Mouse (Mus musculus) liver, embryonic 11.5 days (tissue): ENCODE results near the gene Pou5f1. TPM values are rescaled to one million over a fixed set of nuclear protein-coding genes. Genes with fewer than 3 reads are reported as not detected.

Experiments
- ATAC-seq: fragments of 200-750 bp; cut with Nextera tagmentation; replicated peaks from 2 replicates; pipeline ENCODE4 v1.8.0; 2017; ENCODE audit warnings: moderate number of reproducible peaks, mild to moderate bottlenecking, moderate TSS enrichment, moderate library complexity; ENCODE audit not compliant: low FRiP score
- DNase-seq: peaks from one replicate; pipeline ENCODE4 v3.0.0-alpha.2; 2017; ENCODE audit warnings: low spot score
- H3K27ac ChIP-seq: fragments of 300-500 bp; sonication (generic); 2 replicates; pipeline ENCODE4 v1.5.1; 2014; ENCODE audit warnings: mild to moderate bottlenecking, low read depth, low read length, control low read depth
- H3K27me3 ChIP-seq: fragments of 300-500 bp; sonication (generic); replicated peaks from 2 replicates; pipeline ENCODE4 v1.6.1; 2014; ENCODE audit warnings: low read length, mixed read lengths; ENCODE audit not compliant: control insufficient read depth, insufficient read depth
- H3K36me3 ChIP-seq: fragments of 300-500 bp; sonication (generic); 2 replicates; pipeline ENCODE4 v1.6.1; 2014; ENCODE audit warnings: mild to moderate bottlenecking, low read length, moderate library complexity, mixed read lengths; ENCODE audit not compliant: control insufficient read depth, insufficient read depth
- H3K4me1 ChIP-seq: fragments of 300-500 bp; sonication (generic); replicated peaks from 2 replicates; pipeline ENCODE4 v1.6.1; 2014; ENCODE audit warnings: low read length, mixed read lengths; ENCODE audit not compliant: control insufficient read depth, insufficient read depth
- H3K4me2 ChIP-seq: fragments of 300-500 bp; sonication (generic); 2 replicates; pipeline ENCODE4 v1.6.1; 2014; ENCODE audit warnings: mild to moderate bottlenecking, control low read depth, moderate library complexity
- H3K4me3 ChIP-seq: fragments of 300-500 bp; sonication (generic); 2 replicates; pipeline ENCODE4 v1.5.1; 2014; ENCODE audit warnings: low read depth, low read length, control low read depth
- H3K9ac ChIP-seq: fragments of 300-500 bp; sonication (generic); 2 replicates; pipeline ENCODE4 v1.6.1; 2014; ENCODE audit warnings: low read depth, low read length, control low read depth
- H3K9me3 ChIP-seq: fragments of 300-500 bp; sonication (generic); 2 replicates; pipeline ENCODE4 v1.6.1; 2016; ENCODE audit warnings: low read length, inconsistent platforms, mixed read lengths; ENCODE audit not compliant: control insufficient read depth
- WGBS: fragments of 180-500 bp; shearing (Covaris S2); extraction: QIAGEN DNeasy Blood & Tissue Kit; methylation state at CpG from one replicate; pipeline ENCODE4 v1.1.7; 2014; 5-methylcytosine and 5-hydroxymethylcytosine counted together
- polyA plus RNA-seq: library from polyadenylated mRNA; unstranded; fragments of >200 nt; fragmentation: Nextera tagmentation; extraction: Ambion mirVana; gene quantifications from 2 replicates; pipeline ENCODE4 v1.2.1, GENCODE M21; 2014

Pou5f1 gene
- polyA plus RNA-seq, 1 experiment from 2014 or later = not detected

DNA sequence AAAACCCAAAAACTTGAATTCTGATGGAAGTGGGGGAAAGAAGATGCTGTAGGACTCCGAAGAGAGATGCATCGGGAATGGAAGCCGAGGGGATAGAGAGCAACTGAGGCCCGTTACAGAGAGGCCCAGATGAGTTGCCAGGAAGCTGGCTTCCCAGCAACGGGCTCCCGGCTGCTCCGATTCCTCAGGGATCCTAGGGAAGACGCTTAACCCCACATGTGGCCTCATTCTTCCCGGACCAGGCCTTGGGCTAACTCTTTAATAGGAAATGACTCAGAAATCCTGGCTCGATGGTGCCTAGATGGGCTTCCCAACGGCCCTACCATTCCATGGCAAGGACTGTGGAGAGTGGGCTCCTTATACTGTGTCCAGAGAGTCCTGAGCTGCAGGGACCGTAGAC is 11.7 kb downstream of the Pou5f1 start:
- H3K9me3 ChIP-seq = no peaks in the 10 kb centered on the region
- peak overlapping the region; percentile 71 for H3K4me3 ChIP-seq
- ATAC-seq (no peak), DNase-seq (no peak)
- no peaks in the 10 kb centered on the region for H3K27me3 ChIP-seq
- H3K9ac ChIP-seq = peak overlapping the region; percentile 69
- no peaks in the 10 kb centered on the region for H3K36me3 ChIP-seq
- peak overlapping the region; percentile 48; the same call in 1 of the 2 replicates for H3K27ac ChIP-seq
- H3K4me1 ChIP-seq = peaks cover 10% of the 10 kb centered on the region
- 9% methylated on average over 12 of the region's 12 CpGs for WGBS
- peak overlapping the region; percentile 93 for H3K4me2 ChIP-seq

DNA sequence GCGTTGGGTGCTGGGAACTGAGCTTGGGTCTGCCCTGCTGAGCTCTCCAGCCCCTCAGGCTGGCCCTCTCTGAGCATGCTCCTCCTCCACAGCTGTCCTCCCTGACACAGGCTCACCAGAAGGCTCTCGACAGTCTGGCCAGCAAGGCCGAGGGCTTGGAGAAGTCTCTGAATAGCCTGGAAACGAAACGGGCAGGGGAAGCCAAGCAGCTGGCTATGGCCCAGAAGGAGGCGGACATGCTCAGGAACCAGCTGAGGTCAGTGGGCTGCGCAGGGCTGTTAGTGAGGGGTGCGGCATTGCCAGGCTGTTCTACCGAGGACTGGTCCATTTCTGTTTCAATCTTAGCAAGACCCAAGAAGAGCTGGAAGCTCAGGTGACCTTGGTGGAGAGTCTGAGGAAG is 18.5 kb downstream of the Pou5f1 start:
- no peak overlapping the region for H3K4me2 ChIP-seq
- no peaks in the 10 kb centered on the region for H3K4me1 ChIP-seq
- H3K36me3 ChIP-seq = peaks cover 8% of the 10 kb centered on the region; the same call in 1 of the 2 replicates
- no peak overlapping the region for H3K27ac ChIP-seq
- no peak overlapping the region for H3K9ac ChIP-seq
- DNase-seq (no peak), ATAC-seq (no peak)
- 87% methylated on average over 9 of the region's 9 CpGs for WGBS
- no peaks in the 10 kb centered on the region for H3K27me3 ChIP-seq
- no peak overlapping the region for H3K4me3 ChIP-seq
- no peaks in the 10 kb centered on the region for H3K9me3 ChIP-seq

DNA sequence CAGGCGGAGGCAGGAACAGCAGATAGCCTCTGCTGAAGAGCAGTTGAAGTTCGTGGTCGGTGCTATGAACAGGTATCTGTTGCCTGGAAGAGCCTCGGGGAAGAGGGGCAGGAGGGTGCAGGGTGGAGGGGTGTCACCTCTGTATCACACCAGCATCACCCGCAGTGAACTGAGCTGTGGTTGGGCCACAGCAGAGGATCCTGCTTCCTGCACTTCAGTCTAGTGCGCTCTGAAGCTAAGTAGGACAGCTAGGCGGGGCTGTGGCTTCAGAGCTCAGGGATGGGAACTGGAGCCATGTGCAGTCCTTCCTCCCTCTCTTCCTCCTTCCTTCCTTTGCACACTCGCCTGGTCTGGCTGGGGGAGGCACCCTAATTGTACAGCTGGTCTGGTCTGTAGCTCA is 20.8 kb downstream of the Pou5f1 start:
- peaks cover 8% of the 10 kb centered on the region; the same call in 1 of the 2 replicates for H3K36me3 ChIP-seq
- 55% methylated on average over 8 of the region's 8 CpGs for WGBS
- DNase-seq = no peak
- H3K4me3 ChIP-seq = no peak overlapping the region
- no peaks in the 10 kb centered on the region for H3K4me1 ChIP-seq
- no peaks in the 10 kb centered on the region for H3K9me3 ChIP-seq
- no peak overlapping the region for H3K27ac ChIP-seq
- no peaks in the 10 kb centered on the region for H3K27me3 ChIP-seq
- no peak overlapping the region for H3K4me2 ChIP-seq
- 0 out of 2 replicates have a peak overlapping the region, but pooled peaks have one; percentile 16 for H3K9ac ChIP-seq
- ATAC-seq = no peak

DNA sequence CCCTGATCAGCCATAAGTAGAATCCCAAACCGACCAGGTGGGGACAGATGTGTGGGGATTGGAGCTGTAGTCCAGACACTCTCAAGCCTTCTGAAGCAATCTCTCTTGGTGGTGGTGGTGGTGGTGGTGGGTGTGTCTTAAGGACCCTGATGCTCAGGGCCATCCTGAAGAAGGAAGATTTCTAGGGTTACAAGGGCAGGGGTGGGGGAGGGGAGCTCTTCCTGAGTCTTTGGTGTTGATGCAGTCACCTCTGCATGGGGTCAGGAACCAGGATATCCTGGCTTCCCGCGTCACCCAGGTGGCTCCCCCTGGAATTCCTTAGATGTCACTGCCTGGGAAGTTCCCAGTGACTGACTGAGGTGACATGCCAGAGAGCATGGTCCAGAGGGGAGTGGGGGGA is 26.5 kb downstream of the Pou5f1 start:
- no peaks in the 10 kb centered on the region; the same call in 1 of the 2 replicates for H3K27me3 ChIP-seq
- H3K4me3 ChIP-seq = no peak overlapping the region
- no peak for ATAC-seq
- H3K9me3 ChIP-seq = no peaks in the 10 kb centered on the region
- no peaks in the 10 kb centered on the region for H3K4me1 ChIP-seq
- H3K4me2 ChIP-seq = no peak overlapping the region
- H3K27ac ChIP-seq = no peak overlapping the region
- WGBS = 4% methylated on average over 3 of the region's 3 CpGs
- DNase-seq = no peak
- no peak overlapping the region for H3K9ac ChIP-seq
- peaks cover 7% of the 10 kb centered on the region; the same call in 1 of the 2 replicates for H3K36me3 ChIP-seq

DNA sequence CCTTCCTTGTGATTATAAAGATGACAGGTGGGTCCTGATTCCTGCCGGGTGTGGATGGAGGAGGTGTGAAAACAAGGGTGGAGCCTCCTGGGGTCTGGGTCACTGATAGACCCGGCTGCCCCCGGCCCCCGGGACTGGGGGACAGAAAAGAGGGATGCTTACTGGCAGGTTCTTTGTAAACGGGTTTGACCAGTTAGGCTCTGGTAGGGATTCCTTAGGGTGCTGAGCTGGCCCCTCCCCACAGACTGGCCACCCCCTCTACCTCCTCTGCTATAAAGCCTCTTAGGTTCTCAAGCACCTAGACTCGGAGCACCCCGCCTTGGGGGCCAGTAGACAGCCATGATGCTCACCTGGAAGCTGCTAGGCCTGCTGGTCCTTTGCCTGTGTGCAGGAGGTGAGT is 27.1 kb downstream of the Pou5f1 start, which contains the start of gene Psors1c2:
Gene Psors1c2 (plus strand): TSS at position 301 of the 400 bp plus-strand sequence.
- DNase-seq (no peak), ATAC-seq (no peak)
- H3K36me3 ChIP-seq = peaks cover 7% of the 10 kb centered on the region; the same call in 1 of the 2 replicates
- H3K27ac ChIP-seq = no peak within 1 kb of the TSS
- H3K4me2 ChIP-seq = no peak within 1 kb of the TSS
- no peak within 1 kb of the TSS for H3K4me3 ChIP-seq
- no peaks in the 10 kb centered on the region for H3K4me1 ChIP-seq
- no peaks in the 10 kb centered on the region for H3K9me3 ChIP-seq
- no peak within 1 kb of the TSS for H3K9ac ChIP-seq
- 20% methylated on average over 7 of the region's 7 CpGs for WGBS
- no peaks in the 10 kb centered on the region; the same call in 1 of the 2 replicates for H3K27me3 ChIP-seq

DNA sequence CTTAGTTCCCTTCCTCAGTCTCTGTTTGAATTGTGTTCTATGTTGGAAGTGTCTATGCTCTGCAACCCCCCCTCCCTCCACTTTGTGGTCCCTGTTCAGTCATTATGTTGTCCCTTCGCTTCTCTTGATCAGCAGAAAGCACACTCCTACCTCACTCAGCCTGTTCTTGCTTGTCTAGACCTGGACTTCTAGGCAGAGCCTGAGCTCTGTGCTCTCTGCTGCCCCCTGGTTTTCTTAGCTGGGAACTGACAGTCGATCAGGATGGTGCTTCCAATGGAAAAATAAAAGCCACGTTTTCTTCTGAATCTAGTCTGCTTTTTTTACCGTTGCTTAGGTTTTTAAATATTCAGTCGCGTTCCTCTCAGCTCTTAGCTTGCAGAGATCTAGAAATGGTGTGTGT is 28.5 kb downstream of the Pou5f1 start:
- H3K27ac ChIP-seq = no peak overlapping the region
- DNase-seq (peak; percentile 59), ATAC-seq (no peak)
- no peaks in the 10 kb centered on the region for H3K36me3 ChIP-seq
- no peaks in the 10 kb centered on the region for H3K4me1 ChIP-seq
- H3K4me2 ChIP-seq = no peak overlapping the region
- no peaks in the 10 kb centered on the region for H3K9me3 ChIP-seq
- H3K4me3 ChIP-seq = no peak overlapping the region
- H3K27me3 ChIP-seq = no peaks in the 10 kb centered on the region; the same call in 1 of the 2 replicates
- no peak overlapping the region for H3K9ac ChIP-seq
- 13% methylated on average over 6 of the region's 6 CpGs for whole genome bisulfite sequencing

DNA sequence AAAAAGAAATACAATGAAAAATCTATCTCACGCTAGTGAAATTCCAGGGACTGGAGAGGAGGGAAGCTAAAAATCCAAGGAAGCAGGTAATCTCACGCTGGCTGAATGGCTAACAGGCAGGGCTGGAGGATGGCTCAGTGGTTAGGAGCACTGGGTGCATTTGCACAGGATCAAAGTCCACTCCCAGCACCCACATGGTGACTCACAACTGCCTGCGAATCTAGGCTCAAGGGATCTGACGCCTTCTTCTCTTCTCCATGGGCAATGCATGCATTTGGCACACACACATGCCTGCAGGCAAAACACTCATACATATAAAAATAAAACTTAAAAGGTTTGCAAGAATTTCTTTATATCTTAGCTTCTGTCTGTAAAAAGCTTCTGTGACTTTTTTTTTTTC is 31.6 kb downstream of the Pou5f1 start:
- Histone ChIP-seq H3K4me3 (no peak overlapping the region), H3K27me3 (no peaks in the 10 kb centered on the region; the same call in 1 of the 2 replicates), H3K9ac (no peak overlapping the region), H3K36me3 (no peaks in the 10 kb centered on the region), H3K27ac (no peak overlapping the region), H3K4me2 (no peak overlapping the region), H3K9me3 (no peaks in the 10 kb centered on the region), H3K4me1 (no peaks in the 10 kb centered on the region)
- 85% methylated on average over 4 of the region's 4 CpGs for WGBS
- DNase-seq = no peak
- no peak for ATAC-seq

DNA sequence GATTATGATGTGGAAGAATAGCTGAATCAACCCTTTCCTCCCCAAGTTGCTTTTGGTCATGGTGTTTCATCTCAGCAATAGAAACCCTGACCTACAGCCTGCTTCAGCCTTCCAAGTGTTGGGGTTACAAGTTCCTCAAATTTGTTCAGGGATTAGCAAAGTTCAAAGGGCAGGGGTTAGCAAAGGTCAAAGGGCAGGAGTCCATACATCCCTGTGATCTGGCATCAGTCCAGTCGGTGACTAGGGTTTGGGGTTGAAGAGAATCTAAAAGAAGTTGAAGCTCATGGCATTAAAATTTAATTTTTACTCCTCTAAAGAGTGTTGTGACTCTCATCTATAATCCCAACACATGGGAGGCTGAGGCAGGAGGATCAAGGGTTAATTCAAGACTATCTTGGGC is 32.7 kb downstream of the Pou5f1 start:
- no peak for ATAC-seq

DNA sequence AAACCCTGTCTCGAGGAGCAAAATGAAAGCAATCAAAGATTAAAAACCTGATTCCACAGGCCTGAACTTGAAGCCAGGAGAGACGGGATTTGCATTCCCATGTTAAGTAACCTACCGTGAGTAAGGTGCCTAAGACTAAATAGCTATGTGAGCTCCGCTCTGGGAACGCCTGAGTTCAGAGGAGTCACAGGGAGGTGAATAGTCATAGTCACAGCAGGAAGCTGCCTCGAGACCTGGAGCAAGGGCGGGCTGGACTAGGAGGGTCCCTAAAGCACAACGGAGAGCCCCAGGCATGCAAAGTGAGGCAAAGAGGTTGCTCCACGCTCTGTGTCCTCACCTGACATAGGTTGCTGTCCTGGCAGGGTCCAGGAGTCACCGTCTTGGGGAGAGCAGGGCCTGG is 33.7 kb downstream of the Pou5f1 start:
- no peaks in the 10 kb centered on the region for H3K36me3 ChIP-seq
- H3K4me1 ChIP-seq = no peaks in the 10 kb centered on the region
- H3K9ac ChIP-seq = no peak overlapping the region
- ATAC-seq (no peak), DNase-seq (no peak)
- no peaks in the 10 kb centered on the region for H3K27me3 ChIP-seq
- H3K9me3 ChIP-seq = no peaks in the 10 kb centered on the region
- no peak overlapping the region for H3K4me3 ChIP-seq
- WGBS = 56% methylated on average over 10 of the region's 10 CpGs
- no peak overlapping the region for H3K4me2 ChIP-seq
- no peak overlapping the region for H3K27ac ChIP-seq

More for the DNA sequence above, 32.7 kb downstream of the Pou5f1 start:
- WGBS = 68% methylated on average over 1 of the region's 1 CpGs
- no peaks in the 10 kb centered on the region for H3K36me3 ChIP-seq
- no peaks in the 10 kb centered on the region for H3K27me3 ChIP-seq
- no peak overlapping the region for H3K4me3 ChIP-seq
- H3K27ac ChIP-seq = no peak overlapping the region
- no peak for DNase-seq
- no peak overlapping the region for H3K4me2 ChIP-seq
- H3K9ac ChIP-seq = no peak overlapping the region
- H3K9me3 ChIP-seq = no peaks in the 10 kb centered on the region
- H3K4me1 ChIP-seq = no peaks in the 10 kb centered on the region
